Mouse (Mus musculus): ENCODE measurements around the gene Csf3.

Csf3 gene

GRCm38 (mm10) chr11:98747804-98748505 is 46.9 kb downstream of the Csf3 start:
- no peak for DNase-seq (ENCODE audit: low spot score)

GRCm38 (mm10) chr11:98748506-98749416 is 47.7 kb downstream of the Csf3 start:
- peak; percentile 39 for DNase-seq (ENCODE audit: low spot score)

- DNase-seq (ENCODE audit: low spot score): no peak
Measured at GRCm38 (mm10) chr11:98749716-98750115, 48.7 kb downstream of the Csf3 start.

- no peak for DNase-seq (ENCODE audit: low spot score)
Measured at GRCm38 (mm10) chr11:98750351-98751201, 49.5 kb downstream of the Csf3 start.

GRCm38 (mm10) chr11:98751221-98751782 is 50.2 kb downstream of the Csf3 start:
- no peak for DNase-seq (ENCODE audit: low spot score)

GRCm38 (mm10) chr11:98752562-98753140 is 51.6 kb downstream of the Csf3 start:
- DNase-seq (ENCODE audit: low spot score): no peak
